Comparison of ENCODE assay signal across 16 mouse cellular contexts in the genomic region with DNA sequence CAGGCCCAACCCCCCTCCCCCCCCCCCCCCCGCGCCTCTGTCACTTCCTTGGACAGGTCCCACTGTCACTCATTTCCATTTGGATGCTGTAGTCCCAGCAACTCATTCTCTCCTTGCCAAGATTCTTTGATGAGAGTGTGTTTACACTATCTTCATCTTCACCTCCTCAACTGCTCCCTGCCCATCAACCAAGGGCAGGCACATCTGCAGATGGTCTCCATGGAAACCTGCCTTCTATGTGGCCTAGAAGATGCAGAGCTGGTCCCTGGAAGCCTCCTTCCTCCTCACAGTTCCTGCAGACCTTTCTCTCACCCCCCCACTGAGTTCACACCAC. TPM values are rescaled to one million over a fixed set of nuclear protein-coding genes. Genes with fewer than 3 reads are reported as not detected.
DNase-seq lines count a peak whose midpoint lies in the region; ATAC-seq lines count a peak whose summit lies in the region.
"Had no signal": no experiment of that assay in that cellular context is flagged by ENCODE, and none has a peak within 500 bp of the region (broad histone marks: within the 10 kb centered on the region; RNA-seq: fewer than 3 reads in every experiment).

No protein-coding gene starts in this region.

- no peak overlapping the region for H3K9ac ChIP-seq in midbrain, embryonic 14.5 days (replicated peaks; ENCODE audit: low read length)
- H3K9ac ChIP-seq in kidney, embryonic 14.5 days (ENCODE audit: low read depth, low read length) = no peak overlapping the region
- H3K9ac ChIP-seq: heart, embryonic 12.5 days; limb, embryonic 15.5 days had no signal

- no peak overlapping the region for H3K4me2 ChIP-seq in midbrain, embryonic 14.5 days (ENCODE audit: low read length)
- no peak overlapping the region for H3K4me2 ChIP-seq in kidney, embryonic 14.5 days (replicated peaks; ENCODE audit: low read depth, low read length)
- H3K4me2 ChIP-seq: heart, embryonic 12.5 days; limb, embryonic 15.5 days had no signal

- no peaks in the 10 kb centered on the region for H3K9me3 ChIP-seq in hindbrain, embryonic 10.5 days
- H3K9me3 ChIP-seq in midbrain, embryonic 14.5 days (ENCODE audit: control insufficient read depth, low read length) = no peaks in the 10 kb centered on the region
- no peaks in the 10 kb centered on the region for H3K9me3 ChIP-seq in kidney, embryonic 14.5 days (ENCODE audit: control insufficient read depth, low read length)
- H3K9me3 ChIP-seq: heart, embryonic 12.5 days; limb, embryonic 15.5 days had no signal

- H3K36me3 ChIP-seq in hindbrain, embryonic 10.5 days = no peaks in the 10 kb centered on the region
- H3K36me3 ChIP-seq in midbrain, embryonic 14.5 days (ENCODE audit: control insufficient read depth, insufficient read depth, low read length) = no peaks in the 10 kb centered on the region
- no peaks in the 10 kb centered on the region for H3K36me3 ChIP-seq in kidney, embryonic 14.5 days (ENCODE audit: control insufficient read depth, insufficient read depth, low read length)
- H3K36me3 ChIP-seq: heart, embryonic 12.5 days; limb, embryonic 15.5 days had no signal

- no peaks in the 10 kb centered on the region for H3K27me3 ChIP-seq in hindbrain, embryonic 10.5 days (ENCODE audit: insufficient read depth, poor library complexity, severe bottlenecking)
- H3K27me3 ChIP-seq in midbrain, embryonic 14.5 days (ENCODE audit: control insufficient read depth, insufficient read depth, low read length) = no peaks in the 10 kb centered on the region
- no peaks in the 10 kb centered on the region for H3K27me3 ChIP-seq in kidney, embryonic 14.5 days (ENCODE audit: control insufficient read depth, insufficient read depth, low read length)
- H3K27me3 ChIP-seq: heart, embryonic 12.5 days; limb, embryonic 15.5 days had no signal

- H3K4me3 ChIP-seq in hindbrain, embryonic 10.5 days = 0 out of 2 replicates have a peak overlapping the region, but pooled peaks have one; percentile 2
- H3K4me3 ChIP-seq in midbrain, embryonic 14.5 days (replicated peaks; ENCODE audit: low read depth, low read length) = no peak overlapping the region
- H3K4me3 ChIP-seq in kidney, embryonic 14.5 days (ENCODE audit: low read length) = no peak overlapping the region
- H3K4me3 ChIP-seq: gastrocnemius, adult 2 months; heart, embryonic 12.5 days; limb, embryonic 15.5 days had no signal

- peak; percentile 38 for DNase-seq in R1 (ENCODE audit: low read depth, low spot score)
- DNase-seq in embryo, embryonic 9.5 days (ENCODE audit: extremely low spot score) = peak; percentile 12
- DNase-seq in hindbrain, embryonic 10.5 days (ENCODE audit: low spot score) = peak; percentile 50
- peak; percentile 50 for DNase-seq in midbrain, embryonic 14.5 days
- no peak for DNase-seq in B cell, adult 2 months
- DNase-seq in kidney, adult 11 months = no peak
- DNase-seq: cerebellum, postnatal 14 days; gastrocnemius, adult 2 months; kidney, postnatal 4 days; right cerebral cortex, postnatal 14 days; thymus, postnatal 14 days had no signal

- 0 out of 2 replicates have a peak, but pooled peaks have one; percentile 17 for ATAC-seq in midbrain, embryonic 14.5 days (ENCODE audit: low FRiP score, low TSS enrichment)
- no peak for ATAC-seq in kidney, embryonic 14.5 days (ENCODE audit: low FRiP score, low TSS enrichment)
- ATAC-seq: inflammation-experienced regulatory T-cells, adult 6 months had no signal

- H3K4me1 ChIP-seq in hindbrain, embryonic 10.5 days (replicated peaks) = peaks cover 65% of the 10 kb centered on the region
- H3K4me1 ChIP-seq in midbrain, embryonic 14.5 days (ENCODE audit: control insufficient read depth, insufficient read depth, low read length) = peaks cover 24% of the 10 kb centered on the region
- H3K4me1 ChIP-seq in kidney, embryonic 14.5 days (ENCODE audit: control insufficient read depth, insufficient read depth, low read length) = no peaks in the 10 kb centered on the region
- H3K4me1 ChIP-seq: limb, embryonic 15.5 days had no signal

- H3K27ac ChIP-seq in hindbrain, embryonic 10.5 days = peak overlapping the region; percentile 84
- peak overlapping the region; percentile 74 for H3K27ac ChIP-seq in midbrain, embryonic 14.5 days (replicated peaks; ENCODE audit: low read depth, low read length)
- no peak overlapping the region for H3K27ac ChIP-seq in kidney, embryonic 14.5 days (ENCODE audit: low read depth, low read length)
- H3K27ac ChIP-seq: gastrocnemius, adult 2 months; limb, embryonic 15.5 days; macrophage had no signal

- WGBS in hindbrain, embryonic 10.5 days = 18% methylated on average over 2 of the region's 2 CpGs
- WGBS in midbrain, embryonic 14.5 days = no CpG with 5 or more reads among the region's 2 CpGs
- WGBS in kidney, embryonic 14.5 days = no CpG with 5 or more reads among the region's 2 CpGs

RNA-seq across cellular contexts. Expression of gene Rtn1, which starts 42.8 kb away (rescaled TPM):
- 162 and 390 TPM in 2 replicates for polyA plus RNA-seq in hindbrain, embryonic 10.5 days (2016; fragmentation: Nextera tagmentation; extraction: Ambion mirVana)
- polyA plus RNA-seq in midbrain, embryonic 14.5 days (2014; fragmentation: Nextera tagmentation; extraction: Ambion mirVana) = 2,477 and 2,923 TPM in 2 replicates
- 3.2 and 3.6 TPM in 2 replicates for polyA plus RNA-seq in kidney, embryonic 14.5 days (2014; fragmentation: Nextera tagmentation; extraction: Ambion mirVana)

Comparison
In these comparisons a context has a peak if more than half of its experiments do, and no peak if none do; other contexts are left out.
1. DNase-seq: peak in R1 (single experiment), embryo, embryonic 9.5 days (single experiment), hindbrain, embryonic 10.5 days (single experiment) and midbrain, embryonic 14.5 days (single experiment); none in B cell, adult 2 months (0 of 2) and kidney, adult 11 months (single experiment).
2. RNA of gene Rtn1, which starts 42.8 kb away (polyA plus RNA-seq): 2,477 to 2,923 TPM in midbrain, embryonic 14.5 days and 162 to 390 TPM in hindbrain, embryonic 10.5 days; 3.2 to 3.6 TPM in kidney, embryonic 14.5 days; every median in the first group is over 10 times any median in the second.